Mouse (Mus musculus): ENCODE data around the gene Tsc22d3. TPM values are rescaled to one million over a fixed set of nuclear protein-coding genes. Genes with fewer than 3 reads are reported as not detected.

Tsc22d3 gene
- polyA plus RNA-seq, 1 experiment from 2014 or later = 34.2 TPM

GRCm38 (mm10) chrX:140529074-140529561 lies 71.3 kb downstream of the Tsc22d3 start:
- no peak overlapping the region for H3K4me3 ChIP-seq (ENCODE audit: low read depth, low read length)
- WGBS (ENCODE audit: insufficient replicate concordance) = 49% methylated on average over 5 of the region's 5 CpGs
- no peaks in the 10 kb centered on the region for H3K9me3 ChIP-seq (ENCODE audit: low read length)
- no peaks in the 10 kb centered on the region for H3K27me3 ChIP-seq (ENCODE audit: insufficient read depth, low read length)
- H3K4me1 ChIP-seq (ENCODE audit: insufficient read depth) = peaks cover 10% of the 10 kb centered on the region
- DNase-seq = no peak
- ATAC-seq = peak; percentile 43
- TF ChIP-seq CTCF (IDR thresholded peaks at IDR 0.05; ENCODE audit: low read depth) (no peak), EP300 (IDR thresholded peaks at IDR 0.05; ENCODE audit: low read depth) (peak; percentile 8; the same call in 1 of the 2 replicates)
- peak overlapping the region; percentile 29; the same call in 1 of the 2 replicates for H3K27ac ChIP-seq (ENCODE audit: low read depth)
- H3K4me2 ChIP-seq (ENCODE audit: low read depth, low read length) = no peak overlapping the region
- no peak overlapping the region for H3K9ac ChIP-seq (replicated peaks)
- H3K36me3 ChIP-seq (replicated peaks; ENCODE audit: insufficient read depth, low read length) = no peaks in the 10 kb centered on the region

- 52% methylated on average over 6 of the region's 6 CpGs for WGBS (ENCODE audit: insufficient replicate concordance)
- Histone ChIP-seq H3K36me3 (replicated peaks; ENCODE audit: insufficient read depth, low read length) (no peaks in the 10 kb centered on the region), H3K9ac (replicated peaks) (no peak overlapping the region), H3K9me3 (ENCODE audit: low read length) (no peaks in the 10 kb centered on the region), H3K4me3 (ENCODE audit: low read depth, low read length) (no peak overlapping the region), H3K27ac (ENCODE audit: low read depth) (no peak overlapping the region; the same call in 1 of the 2 replicates), H3K4me1 (ENCODE audit: insufficient read depth) (peaks cover 13% of the 10 kb centered on the region), H3K27me3 (ENCODE audit: insufficient read depth, low read length) (no peaks in the 10 kb centered on the region), H3K4me2 (ENCODE audit: low read depth, low read length) (no peak overlapping the region)
- ATAC-seq (no peak), DNase-seq (no peak)
- TF ChIP-seq EP300 (IDR thresholded peaks at IDR 0.05; ENCODE audit: low read depth) (no peak), CTCF (IDR thresholded peaks at IDR 0.05; ENCODE audit: low read depth) (no peak)
Observed at GRCm38 (mm10) chrX:140527231-140527630, 73.2 kb downstream of the Tsc22d3 start.

GRCm38 (mm10) chrX:140526253-140526618 lies 74.2 kb downstream of the Tsc22d3 start:
- Histone ChIP-seq H3K9me3 (ENCODE audit: low read length) (no peaks in the 10 kb centered on the region), H3K27me3 (ENCODE audit: insufficient read depth, low read length) (no peaks in the 10 kb centered on the region), H3K4me1 (ENCODE audit: insufficient read depth) (peaks cover 11% of the 10 kb centered on the region), H3K27ac (ENCODE audit: low read depth) (no peak overlapping the region), H3K4me2 (ENCODE audit: low read depth, low read length) (no peak overlapping the region), H3K9ac (replicated peaks) (no peak overlapping the region), H3K4me3 (ENCODE audit: low read depth, low read length) (no peak overlapping the region), H3K36me3 (replicated peaks; ENCODE audit: insufficient read depth, low read length) (no peaks in the 10 kb centered on the region)
- no peak for TF ChIP-seq EP300 (IDR thresholded peaks at IDR 0.05; ENCODE audit: low read depth)
- no peak for TF ChIP-seq CTCF (IDR thresholded peaks at IDR 0.05; ENCODE audit: low read depth)
- 78% methylated on average over 5 of the region's 5 CpGs for WGBS (ENCODE audit: insufficient replicate concordance)
- ATAC-seq (no peak), DNase-seq (no peak)

- no peak overlapping the region for H3K4me3 ChIP-seq (ENCODE audit: low read depth, low read length)
- ATAC-seq = peak; percentile 75
- no peak for DNase-seq
- H3K36me3 ChIP-seq (replicated peaks; ENCODE audit: insufficient read depth, low read length) = no peaks in the 10 kb centered on the region
- peaks cover 11% of the 10 kb centered on the region for H3K4me1 ChIP-seq (ENCODE audit: insufficient read depth)
- no peak overlapping the region for H3K4me2 ChIP-seq (ENCODE audit: low read depth, low read length)
- H3K27me3 ChIP-seq (ENCODE audit: insufficient read depth, low read length) = no peaks in the 10 kb centered on the region
- WGBS (ENCODE audit: insufficient replicate concordance) = 58% methylated on average over 7 of the region's 7 CpGs
- H3K9me3 ChIP-seq (ENCODE audit: low read length) = no peaks in the 10 kb centered on the region
- no peak overlapping the region for H3K9ac ChIP-seq (replicated peaks)
- no peak for TF ChIP-seq CTCF (IDR thresholded peaks at IDR 0.05; ENCODE audit: low read depth)
- peak overlapping the region; percentile 51 for H3K27ac ChIP-seq (ENCODE audit: low read depth)
Observed at GRCm38 (mm10) chrX:140525604-140526252, 74.7 kb downstream of the Tsc22d3 start.

- no peak overlapping the region for H3K4me3 ChIP-seq (ENCODE audit: low read depth, low read length)
- H3K27me3 ChIP-seq (ENCODE audit: insufficient read depth, low read length) = no peaks in the 10 kb centered on the region
- peaks cover 9% of the 10 kb centered on the region for H3K4me1 ChIP-seq (ENCODE audit: insufficient read depth)
- WGBS (ENCODE audit: insufficient replicate concordance) = 78% methylated on average over 5 of the region's 5 CpGs
- DNase-seq = no peak
- ATAC-seq = no peak
- no peak overlapping the region for H3K9ac ChIP-seq (replicated peaks)
- no peak for TF ChIP-seq CTCF (IDR thresholded peaks at IDR 0.05; ENCODE audit: low read depth)
- no peak for TF ChIP-seq EP300 (IDR thresholded peaks at IDR 0.05; ENCODE audit: low read depth)
- H3K9me3 ChIP-seq (ENCODE audit: low read length) = no peaks in the 10 kb centered on the region
- H3K27ac ChIP-seq (ENCODE audit: low read depth) = no peak overlapping the region
- H3K36me3 ChIP-seq (replicated peaks; ENCODE audit: insufficient read depth, low read length) = no peaks in the 10 kb centered on the region
- H3K4me2 ChIP-seq (ENCODE audit: low read depth, low read length) = no peak overlapping the region
Observed at GRCm38 (mm10) chrX:140524231-140524630, 76.2 kb downstream of the Tsc22d3 start.

GRCm38 (mm10) chrX:140522071-140522765 lies 78.2 kb downstream of the Tsc22d3 start:
- no peak overlapping the region for H3K4me2 ChIP-seq (ENCODE audit: low read depth, low read length)
- DNase-seq (peak; percentile 40), ATAC-seq (no peak)
- 57% methylated on average over 14 of the region's 14 CpGs for WGBS (ENCODE audit: insufficient replicate concordance)
- no peaks in the 10 kb centered on the region for H3K36me3 ChIP-seq (replicated peaks; ENCODE audit: insufficient read depth, low read length)
- H3K9me3 ChIP-seq (ENCODE audit: low read length) = no peaks in the 10 kb centered on the region
- H3K4me3 ChIP-seq (ENCODE audit: low read depth, low read length) = no peak overlapping the region
- no peak for TF ChIP-seq EP300 (IDR thresholded peaks at IDR 0.05; ENCODE audit: low read depth)
- TF ChIP-seq CTCF (IDR thresholded peaks at IDR 0.05; ENCODE audit: low read depth) = peak; percentile 32
- H3K4me1 ChIP-seq (ENCODE audit: insufficient read depth) = peaks cover 9% of the 10 kb centered on the region
- H3K9ac ChIP-seq (replicated peaks) = no peak overlapping the region
- H3K27me3 ChIP-seq (ENCODE audit: insufficient read depth, low read length) = 0 out of 2 replicates have a peak, but pooled peaks cover 4% of the 10 kb centered on the region
- H3K27ac ChIP-seq (ENCODE audit: low read depth) = 0 out of 2 replicates have a peak overlapping the region, but pooled peaks have one; percentile 7

Data from liver, postnatal 0 days (tissue).